Mouse (Mus musculus) forebrain, postnatal 0 days (tissue): ENCODE measurements at regions not wholly inside any gene's neighbourhood (a gene's known extent, or its start where the extent isn't known, plus 50 kb on each side); places are given as distances from the start of the nearest gene placed in this dataset.

Experiments
- ATAC-seq: fragments of 200-750 bp; cut with Nextera tagmentation; 2 replicates; pipeline ENCODE4 v1.8.0; 2017; ENCODE audit warnings: mild to moderate bottlenecking, moderate library complexity
- DNase-seq: peaks from one replicate; pipeline ENCODE4 v3.0.0-alpha.2; 2015
- H3K27ac ChIP-seq: fragments of 300-500 bp; sonication (generic); 2 replicates; pipeline ENCODE4 v1.5.1; 2014; ENCODE audit warnings: low read depth, mild to moderate bottlenecking, antibody characterized with exemption, low read length, moderate library complexity, mixed read lengths
- H3K27me3 ChIP-seq: fragments of 300-500 bp; sonication (generic); 2 replicates; pipeline ENCODE4 v1.6.1; 2014; ENCODE audit warnings: mild to moderate bottlenecking, low read length, mixed read lengths; ENCODE audit not compliant: insufficient read depth
- H3K36me3 ChIP-seq: fragments of 300-500 bp; sonication (generic); 2 replicates; pipeline ENCODE4 v1.6.1; 2014; ENCODE audit warnings: mild to moderate bottlenecking, moderate library complexity; ENCODE audit not compliant: insufficient read depth
- H3K4me1 ChIP-seq: fragments of 300-500 bp; sonication (generic); 2 replicates; pipeline ENCODE4 v1.6.1; 2014; ENCODE audit warnings: antibody characterized with exemption; ENCODE audit not compliant: insufficient read depth
- H3K4me2 ChIP-seq: fragments of 300-500 bp; sonication (generic); 2 replicates; pipeline ENCODE4 v1.6.1; 2014; ENCODE audit warnings: low read depth, mild to moderate bottlenecking, moderate library complexity
- H3K4me3 ChIP-seq: fragments of 300-500 bp; sonication (generic); 2 replicates; pipeline ENCODE4 v1.5.1; 2014; ENCODE audit warnings: low read depth, low read length, mixed read lengths
- H3K9ac ChIP-seq: fragments of 300-500 bp; sonication (generic); 2 replicates; pipeline ENCODE4 v1.6.1; 2014; ENCODE audit warnings: mild to moderate bottlenecking
- H3K9me3 ChIP-seq: fragments of 300-500 bp; sonication (generic); 2 replicates; pipeline ENCODE4 v1.6.1; 2016; ENCODE audit warnings: low read length
- CTCF ChIP-seq: sonication (generic); IDR thresholded peaks from 2 replicates; pipeline ENCODE4 v1.5.1; 2016; ENCODE audit warnings: antibody characterized with exemption, control low read depth, low read depth
- WGBS: fragments of 180-500 bp; shearing (Covaris S2); extraction: QIAGEN DNeasy Blood & Tissue Kit; methylation state at CpG from one replicate; pipeline ENCODE4 v1.1.7; 2014; 5-methylcytosine and 5-hydroxymethylcytosine counted together

DNA sequence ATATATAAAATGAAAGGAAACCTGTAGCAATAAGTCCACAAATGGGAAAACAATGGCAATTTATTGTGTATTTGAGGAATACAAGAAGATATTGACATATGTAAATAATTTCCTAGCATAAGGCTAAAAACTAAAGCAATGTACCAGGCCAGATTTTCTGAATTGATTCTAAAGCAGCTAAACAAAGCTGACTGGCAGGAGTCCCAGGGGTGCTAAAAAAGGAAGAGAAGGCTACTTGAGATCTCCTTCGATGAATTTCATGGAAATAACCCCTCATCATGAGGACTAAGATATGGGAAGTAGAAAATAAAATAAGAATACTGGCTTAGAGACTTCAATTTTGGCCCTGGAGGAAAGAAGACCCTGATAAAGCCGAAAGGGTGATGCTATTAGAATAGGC lies 630.4 kb upstream of the Reg3g start:
- no peak for TF ChIP-seq CTCF
- no peaks in the 10 kb centered on the region for H3K27me3 ChIP-seq
- H3K36me3 ChIP-seq, result no peaks in the 10 kb centered on the region
- no peak overlapping the region for H3K4me3 ChIP-seq
- no peak overlapping the region for H3K27ac ChIP-seq
- DNase-seq, result peak; percentile 11
- WGBS, result 67% methylated on average over 2 of the region's 2 CpGs
- no peak overlapping the region for H3K4me2 ChIP-seq
- no peak overlapping the region for H3K9ac ChIP-seq
- H3K9me3 ChIP-seq, result no peaks in the 10 kb centered on the region
- ATAC-seq, result no peak
- H3K4me1 ChIP-seq, result no peaks in the 10 kb centered on the region

DNA sequence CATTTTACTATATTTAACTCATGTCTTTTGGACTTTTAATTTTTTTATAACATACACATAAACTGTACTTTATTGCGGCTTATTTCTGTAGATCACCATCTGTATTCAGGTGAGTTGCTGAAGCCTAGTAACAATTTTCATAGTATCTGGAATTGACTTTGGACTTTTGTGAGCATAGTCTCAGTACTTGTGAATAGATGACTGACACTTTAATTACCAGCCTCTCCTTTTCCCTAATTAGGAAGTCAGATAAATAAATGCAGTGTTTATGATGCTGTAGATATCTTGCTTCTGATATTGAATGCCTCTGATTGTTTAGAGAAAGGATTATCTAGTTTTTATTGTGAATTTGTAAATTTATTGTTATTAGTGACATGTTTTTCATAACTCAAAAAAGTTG lies 588.9 kb upstream of the Reg3g start:
- Histone ChIP-seq H3K27me3 (no peaks in the 10 kb centered on the region), H3K36me3 (no peaks in the 10 kb centered on the region), H3K9ac (no peak overlapping the region), H3K4me2 (no peak overlapping the region), H3K9me3 (no peaks in the 10 kb centered on the region), H3K27ac (no peak overlapping the region), H3K4me1 (no peaks in the 10 kb centered on the region), H3K4me3 (no peak overlapping the region)
- no peak for DNase-seq
- TF ChIP-seq CTCF, result no peak
- WGBS, result 97% methylated on average over 1 of the region's 1 CpGs
- ATAC-seq, result no peak
